ENCODE assay signal across 24 mouse cellular contexts in the genomic region with DNA sequence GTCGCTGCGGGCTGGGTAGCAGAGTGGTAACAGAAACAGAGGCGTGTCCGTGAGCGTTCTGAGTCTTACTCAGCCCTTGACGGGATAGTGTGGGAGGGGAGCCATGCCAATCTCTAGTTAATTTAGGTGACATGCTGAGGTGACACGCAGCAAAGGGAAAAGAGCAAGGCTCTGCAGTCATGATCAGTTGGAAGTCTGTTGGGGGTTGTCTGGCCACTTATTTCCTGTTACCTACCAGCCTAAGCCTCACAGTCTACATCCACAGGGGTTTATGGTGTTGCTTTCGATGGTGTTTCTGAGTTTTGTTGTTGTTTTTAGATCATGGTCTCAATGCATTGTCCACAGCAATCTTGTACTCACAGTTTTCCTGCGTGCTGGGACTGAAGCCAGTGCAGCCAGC. TPM values are rescaled to one million over a fixed set of nuclear protein-coding genes. Genes with fewer than 3 reads are reported as not detected.
DNase-seq lines count a peak whose midpoint lies in the region; ATAC-seq and TF ChIP-seq lines count a peak whose summit lies in the region.
"Had no signal": no experiment of that assay in that cellular context is flagged by ENCODE, and none has a peak within 500 bp of the region (broad histone marks: within the 10 kb centered on the region; RNA-seq: fewer than 3 reads in every experiment).

No protein-coding gene starts in this region.

- H3K4me2 ChIP-seq in heart, embryonic 16.5 days (ENCODE audit: low read depth, low read length), result no peak overlapping the region
- H3K4me2 ChIP-seq: embryonic facial prominence, embryonic 15.5 days; hindbrain, embryonic 13.5 days; limb, embryonic 12.5 days; liver, embryonic 12.5 days; midbrain, embryonic 11.5 days had no signal

- no peak for DNase-seq in gastrocnemius, adult 2 months
- no peak for DNase-seq in gastrocnemius, postnatal 25 days
- peak; percentile 35 for DNase-seq in kidney, adult 2 months
- no peak for DNase-seq in kidney, adult 11 months
- DNase-seq in naive thymus-derived CD4-positive, alpha-beta T cell, adult 2 months (ENCODE audit: low read depth), result peak; percentile 40
- DNase-seq in embryo, embryonic 10 days (ENCODE audit: low spot score), result no peak
- no peak for DNase-seq in thymus, postnatal 10 days (ENCODE audit: low spot score in 2 of 2)
- DNase-seq: adrenal gland, postnatal 14 days; cerebellum, adult 9-10 months; gastrocnemius, postnatal 10 days; kidney, postnatal 25 days; lung, adult 18-20 months; lung, postnatal 10 days; thymus, adult 2 months had no signal

- no peak for TF ChIP-seq CTCF in gastrocnemius, adult 2 months (IDR thresholded peaks at IDR 0.05)
- TF ChIP-seq CTCF in kidney, adult 2 months (conservative IDR thresholded peaks at IDR 0.05; ENCODE audit: insufficient read depth, insufficient read length, low read depth, low read length), result no peak

- no peaks in the 10 kb centered on the region for H3K9me3 ChIP-seq in heart, embryonic 16.5 days (replicated peaks; ENCODE audit: control insufficient read depth, low read length)
- H3K9me3 ChIP-seq: embryonic facial prominence, embryonic 15.5 days; G1E; hindbrain, embryonic 13.5 days; limb, embryonic 12.5 days; liver, embryonic 12.5 days had no signal

- peaks cover 20% of the 10 kb centered on the region for H3K4me1 ChIP-seq in kidney, adult 2 months (ENCODE audit: control insufficient read depth, insufficient read depth, low read length)
- H3K4me1 ChIP-seq in heart, embryonic 16.5 days (ENCODE audit: control insufficient read depth, insufficient read depth, low read length), result peaks cover 37% of the 10 kb centered on the region

- H3K27ac ChIP-seq in gastrocnemius, adult 2 months, result peak overlapping the region; percentile 64
- H3K27ac ChIP-seq in kidney, adult 2 months (ENCODE audit: insufficient read depth, low read depth, low read length), result peak overlapping the region; percentile 61
- H3K27ac ChIP-seq in heart, embryonic 16.5 days (ENCODE audit: low read length), result peak overlapping the region; percentile 80
- H3K27ac ChIP-seq: embryonic facial prominence, embryonic 15.5 days; hindbrain, embryonic 13.5 days; limb, embryonic 12.5 days; liver, embryonic 12.5 days; stomach, postnatal 0 days had no signal

- ATAC-seq in heart, embryonic 16.5 days (replicated peaks; ENCODE audit: extremely low read depth, insufficient read depth, low FRiP score), result peak; percentile 38; the same call in 1 of the 2 replicates
- ATAC-seq: forebrain, embryonic 14.5 days; liver, embryonic 12.5 days; Patski had no signal

- no peak overlapping the region for H3K9ac ChIP-seq in heart, embryonic 16.5 days (ENCODE audit: low read length)
- H3K9ac ChIP-seq: embryonic facial prominence, embryonic 15.5 days; hindbrain, embryonic 13.5 days; limb, embryonic 12.5 days; liver, embryonic 12.5 days had no signal

- H3K4me3 ChIP-seq in gastrocnemius, adult 2 months, result 0 out of 2 replicates have a peak overlapping the region, but pooled peaks have one; percentile 24
- no peak overlapping the region for H3K4me3 ChIP-seq in kidney, adult 2 months (ENCODE audit: insufficient read depth, low read depth, low read length)
- H3K4me3 ChIP-seq in heart, embryonic 16.5 days (ENCODE audit: low read length), result no peak overlapping the region
- H3K4me3 ChIP-seq: embryonic facial prominence, embryonic 15.5 days; hindbrain, embryonic 13.5 days; limb, embryonic 12.5 days; liver, embryonic 12.5 days had no signal

- WGBS in kidney, adult 2 months, result 71% methylated on average over 9 of the region's 9 CpGs
- WGBS in heart, embryonic 16.5 days, result 55% methylated on average over 9 of the region's 9 CpGs

- no peaks in the 10 kb centered on the region for H3K27me3 ChIP-seq in kidney, adult 2 months (replicated peaks; ENCODE audit: control insufficient read depth, insufficient read depth, low read length)
- H3K27me3 ChIP-seq in heart, embryonic 16.5 days (ENCODE audit: control insufficient read depth, insufficient read depth, low read length), result no peaks in the 10 kb centered on the region
- H3K27me3 ChIP-seq: embryonic facial prominence, embryonic 15.5 days; hindbrain, embryonic 13.5 days; limb, embryonic 12.5 days; liver, embryonic 12.5 days; Patski had no signal

- no peaks in the 10 kb centered on the region for H3K36me3 ChIP-seq in kidney, adult 2 months (ENCODE audit: control insufficient read depth, insufficient read depth, low read length)
- no peaks in the 10 kb centered on the region for H3K36me3 ChIP-seq in heart, embryonic 16.5 days (ENCODE audit: control insufficient read depth, insufficient read depth)

- no peak for TF ChIP-seq POLR2A in kidney, adult 2 months (IDR thresholded peaks at IDR 0.05; ENCODE audit: low read depth, low read length)

- intact Hi-C loops in gastrocnemius, adult 2 months (cut with DNase I), result no loop called here

RNA-seq across cellular contexts. Expression of a gene that starts 21.0 kb away (rescaled TPM):
- total RNA-seq in gastrocnemius, adult 2 months (2021), result 10 to 100 TPM; 32.0 to 44.5 TPM
- total RNA-seq in gastrocnemius, postnatal 25 days (2021), result 10 to 100 TPM; 33.1 to 33.3 TPM
- 28.9 and 30.6 TPM in 2 replicates for polyA plus RNA-seq in kidney, adult 2 months (2012; rRNA removed)
- 17.8 and 21.8 TPM in 2 replicates for polyA plus RNA-seq in heart, embryonic 16.5 days (2015; fragmentation: Nextera tagmentation; extraction: Ambion mirVana)

Comparison
In these comparisons a context has a peak if more than half of its experiments do, and no peak if none do; other contexts are left out.
1. DNase-seq: peak in kidney, adult 2 months (single experiment) and naive thymus-derived CD4-positive, alpha-beta T cell, adult 2 months (single experiment); none in gastrocnemius, adult 2 months (single experiment), gastrocnemius, postnatal 25 days (single experiment), kidney, adult 11 months (single experiment), embryo, embryonic 10 days (single experiment) and thymus, postnatal 10 days (0 of 2).
2. Peak in every context shown above with its lines, with median percentiles within 50 percentile points of each other: H3K27ac ChIP-seq.